ENCODE assay signal across 8 mouse cellular contexts in the genomic region with DNA sequence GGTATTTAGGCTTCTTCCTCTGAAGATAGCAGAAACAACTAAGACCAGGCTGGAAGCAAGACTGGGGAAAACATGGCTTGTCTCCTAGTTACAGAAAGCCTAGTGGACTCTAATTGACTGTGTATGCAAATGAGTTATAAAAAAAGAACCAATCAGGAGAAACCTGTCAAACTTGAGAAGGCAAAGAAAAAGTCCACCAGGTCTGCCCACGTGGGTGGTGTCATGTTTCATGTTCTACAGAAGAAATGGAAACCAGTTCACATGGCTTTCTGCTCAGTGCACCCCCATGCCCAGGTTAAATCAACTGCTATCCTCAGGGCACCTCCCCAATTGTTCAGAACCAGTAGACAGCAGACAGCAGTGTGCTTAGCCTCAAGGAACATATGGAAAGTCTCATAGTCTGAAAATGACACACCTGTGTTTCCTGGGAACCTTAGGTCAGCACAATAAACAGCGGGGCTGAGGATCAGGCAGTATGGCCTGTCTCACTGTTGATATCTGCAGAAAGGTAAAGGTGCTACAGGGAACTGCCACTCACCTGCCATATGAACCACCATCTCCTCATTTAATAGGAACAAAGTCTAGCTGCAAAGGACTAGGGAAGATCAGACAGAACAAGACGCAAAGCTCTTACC. TPM values are rescaled to one million over a fixed set of nuclear protein-coding genes. Genes with fewer than 3 reads are reported as not detected.
DNase-seq lines count a peak whose midpoint lies in the region; ATAC-seq and TF ChIP-seq lines count a peak whose summit lies in the region.

No protein-coding gene starts in this region.

- no peak overlapping the region for H3K4me3 ChIP-seq in limb, embryonic 10.5 days
- H3K4me3 ChIP-seq in stomach, embryonic 15.5 days (replicated peaks) = no peak overlapping the region
- no peak overlapping the region for H3K4me3 ChIP-seq in midbrain, postnatal 0 days (ENCODE audit: low read depth, low read length)
- H3K4me3 ChIP-seq in hindbrain, postnatal 0 days (ENCODE audit: low read length) = no peak overlapping the region

- H3K36me3 ChIP-seq in limb, embryonic 10.5 days = no peaks in the 10 kb centered on the region
- no peaks in the 10 kb centered on the region for H3K36me3 ChIP-seq in stomach, embryonic 15.5 days
- peaks cover 3% of the 10 kb centered on the region; the same call in 1 of the 2 replicates for H3K36me3 ChIP-seq in midbrain, postnatal 0 days (ENCODE audit: insufficient read depth, low read length)
- no peaks in the 10 kb centered on the region for H3K36me3 ChIP-seq in hindbrain, postnatal 0 days (ENCODE audit: insufficient read depth, low read length)

- H3K4me1 ChIP-seq in limb, embryonic 10.5 days = peaks cover 17% of the 10 kb centered on the region
- 0 out of 2 replicates have a peak, but pooled peaks cover 4% of the 10 kb centered on the region for H3K4me1 ChIP-seq in stomach, embryonic 15.5 days
- H3K4me1 ChIP-seq in midbrain, postnatal 0 days (ENCODE audit: insufficient read depth, low read length) = no peaks in the 10 kb centered on the region
- no peaks in the 10 kb centered on the region for H3K4me1 ChIP-seq in hindbrain, postnatal 0 days (ENCODE audit: insufficient read depth, low read length)

- DNase-seq in thymus, postnatal 0 days (ENCODE audit: low spot score) = peak; percentile 39
- no peak for DNase-seq in thymus, postnatal 25 days
- DNase-seq in limb, embryonic 10.5 days (ENCODE audit: low spot score) = peak; percentile 76
- no peak for DNase-seq in natural killer cell, adult 2 months (ENCODE audit: low spot score in 2 of 2)
- DNase-seq in midbrain, postnatal 0 days (ENCODE audit: low spot score) = no peak
- DNase-seq in hindbrain, postnatal 0 days (ENCODE audit: low spot score) = no peak

- H3K9ac ChIP-seq in stomach, embryonic 15.5 days = no peak overlapping the region
- H3K9ac ChIP-seq in midbrain, postnatal 0 days (replicated peaks; ENCODE audit: low read length, poor library complexity, severe bottlenecking) = no peak overlapping the region
- H3K9ac ChIP-seq in hindbrain, postnatal 0 days (replicated peaks; ENCODE audit: low read length) = no peak overlapping the region

- no peaks in the 10 kb centered on the region for H3K27me3 ChIP-seq in limb, embryonic 10.5 days (ENCODE audit: low read depth, poor library complexity, severe bottlenecking)
- H3K27me3 ChIP-seq in stomach, embryonic 15.5 days (replicated peaks) = no peaks in the 10 kb centered on the region
- H3K27me3 ChIP-seq in midbrain, postnatal 0 days (ENCODE audit: insufficient read depth, low read length) = no peaks in the 10 kb centered on the region
- no peaks in the 10 kb centered on the region for H3K27me3 ChIP-seq in hindbrain, postnatal 0 days (ENCODE audit: insufficient read depth, low read length)

- peak; percentile 59 for ATAC-seq in erythroblast, adult 5-6 weeks (replicated peaks; ENCODE audit: low FRiP score, poor library complexity, severe bottlenecking)
- peak; percentile 81 for ATAC-seq in stomach, embryonic 15.5 days (ENCODE audit: insufficient read depth, low FRiP score, low read depth)
- ATAC-seq in midbrain, postnatal 0 days (ENCODE audit: low FRiP score) = no peak
- no peak for ATAC-seq in hindbrain, postnatal 0 days

- TF ChIP-seq CTCF in midbrain, postnatal 0 days (IDR thresholded peaks at IDR 0.05) = no peak
- no peak for TF ChIP-seq CTCF in hindbrain, postnatal 0 days (IDR thresholded peaks at IDR 0.05; ENCODE audit: low read depth)

- H3K27ac ChIP-seq in limb, embryonic 10.5 days = no peak overlapping the region
- no peak overlapping the region for H3K27ac ChIP-seq in stomach, embryonic 15.5 days
- H3K27ac ChIP-seq in midbrain, postnatal 0 days (ENCODE audit: low read depth, low read length) = no peak overlapping the region
- H3K27ac ChIP-seq in hindbrain, postnatal 0 days = no peak overlapping the region

- H3K9me3 ChIP-seq in limb, embryonic 10.5 days (replicated peaks) = no peaks in the 10 kb centered on the region
- no peaks in the 10 kb centered on the region for H3K9me3 ChIP-seq in stomach, embryonic 15.5 days
- H3K9me3 ChIP-seq in midbrain, postnatal 0 days (ENCODE audit: low read length) = no peaks in the 10 kb centered on the region
- H3K9me3 ChIP-seq in hindbrain, postnatal 0 days (ENCODE audit: low read length) = no peaks in the 10 kb centered on the region

- H3K4me2 ChIP-seq in stomach, embryonic 15.5 days = no peak overlapping the region
- no peak overlapping the region for H3K4me2 ChIP-seq in midbrain, postnatal 0 days (ENCODE audit: low read depth, low read length, poor library complexity, severe bottlenecking)
- H3K4me2 ChIP-seq in hindbrain, postnatal 0 days (ENCODE audit: low read depth, low read length) = no peak overlapping the region

- 63% methylated on average over 3 of the region's 3 CpGs for WGBS in limb, embryonic 10.5 days
- 43% methylated on average over 3 of the region's 3 CpGs for WGBS in stomach, embryonic 15.5 days
- 74% methylated on average over 3 of the region's 3 CpGs for WGBS in midbrain, postnatal 0 days
- WGBS in hindbrain, postnatal 0 days = 67% methylated on average over 3 of the region's 3 CpGs

RNA-seq across cellular contexts. Expression of a gene that starts 11.7 kb away (rescaled TPM):
- polyA plus RNA-seq in thymus, postnatal 0 days (2015; fragmentation: Nextera tagmentation; extraction: Ambion mirVana) = 36.0 and 37.9 TPM in 2 replicates
- 45.3 and 64.8 TPM in 2 replicates for total RNA-seq in erythroblast, adult 5-6 weeks (2015; ENCODE audit: low replicate concordance)
- total RNA-seq in erythroblast, adult 5-6 weeks (2017; ENCODE audit: low replicate concordance) = 56.8 and 60.8 TPM in 2 replicates
- 7.2 and 10.7 TPM in 2 replicates for polyA plus RNA-seq in limb, embryonic 10.5 days (2016; fragmentation: Nextera tagmentation; extraction: Ambion mirVana)
- 14.3 and 16.2 TPM in 2 replicates for polyA plus RNA-seq in stomach, embryonic 15.5 days (2015; fragmentation: Nextera tagmentation; extraction: Ambion mirVana)
- total RNA-seq in midbrain, postnatal 0 days (2014; rRNA removed) = 58.3 and 67.8 TPM in 2 replicates
- 16.2 and 17.2 TPM in 2 replicates for polyA plus RNA-seq in midbrain, postnatal 0 days (2015; fragmentation: Nextera tagmentation; extraction: Ambion mirVana)
- 63.0 and 76.0 TPM in 2 replicates for total RNA-seq in hindbrain, postnatal 0 days (2014; rRNA removed)
- polyA plus RNA-seq in hindbrain, postnatal 0 days (2015; fragmentation: Nextera tagmentation; extraction: Ambion mirVana) = 14.7 and 15.6 TPM in 2 replicates

RNA-seq across cellular contexts. Expression of a gene that starts 51.6 kb away (rescaled TPM):
- polyA plus RNA-seq in thymus, postnatal 0 days (2015; fragmentation: Nextera tagmentation; extraction: Ambion mirVana) = 6.2 and 7.0 TPM in 2 replicates
- 3.8 TPM in 1 of 2 replicates, not detected in the other for total RNA-seq in erythroblast, adult 5-6 weeks (2015; ENCODE audit: low replicate concordance)
- total RNA-seq in erythroblast, adult 5-6 weeks (2017; ENCODE audit: low replicate concordance) = 0.84 and 1.8 TPM in 2 replicates
- polyA plus RNA-seq in limb, embryonic 10.5 days (2016; fragmentation: Nextera tagmentation; extraction: Ambion mirVana) = 10.0 and 12.8 TPM in 2 replicates
- polyA plus RNA-seq in stomach, embryonic 15.5 days (2015; fragmentation: Nextera tagmentation; extraction: Ambion mirVana) = 9.9 and 12.0 TPM in 2 replicates
- 104 and 121 TPM in 2 replicates for total RNA-seq in midbrain, postnatal 0 days (2014; rRNA removed)
- 55.2 and 59.1 TPM in 2 replicates for polyA plus RNA-seq in midbrain, postnatal 0 days (2015; fragmentation: Nextera tagmentation; extraction: Ambion mirVana)
- total RNA-seq in hindbrain, postnatal 0 days (2014; rRNA removed) = 100 and 111 TPM in 2 replicates
- 50.1 and 50.7 TPM in 2 replicates for polyA plus RNA-seq in hindbrain, postnatal 0 days (2015; fragmentation: Nextera tagmentation; extraction: Ambion mirVana)

Comparison
In these comparisons a context has a peak if more than half of its experiments do, and no peak if none do; other contexts are left out.
1. DNase-seq: peak in thymus, postnatal 0 days (single experiment) and limb, embryonic 10.5 days (single experiment); none in thymus, postnatal 25 days (single experiment), natural killer cell, adult 2 months (0 of 2), midbrain, postnatal 0 days (single experiment) and hindbrain, postnatal 0 days (single experiment).
2. ATAC-seq: peak in erythroblast, adult 5-6 weeks (single experiment) and stomach, embryonic 15.5 days (single experiment); none in midbrain, postnatal 0 days (single experiment) and hindbrain, postnatal 0 days (single experiment).